Mouse (Mus musculus) inflammation-experienced regulatory T-cells, adult 6 months (primary cell): ENCODE measurements at regions not wholly inside any gene's neighbourhood (a gene's known extent, or its start where the extent isn't known, plus 50 kb on each side); places are given as distances from the start of the nearest gene placed in this dataset.

Experiments used
- ATAC-seq: one replicate; pipeline ENCODE4 v1.8.0; 2017

- ATAC-seq = no peak
These were observed 214.3 kb upstream of the Fam241a start for GRCm38 (mm10) chr3:128110406-128110805.

DNA sequence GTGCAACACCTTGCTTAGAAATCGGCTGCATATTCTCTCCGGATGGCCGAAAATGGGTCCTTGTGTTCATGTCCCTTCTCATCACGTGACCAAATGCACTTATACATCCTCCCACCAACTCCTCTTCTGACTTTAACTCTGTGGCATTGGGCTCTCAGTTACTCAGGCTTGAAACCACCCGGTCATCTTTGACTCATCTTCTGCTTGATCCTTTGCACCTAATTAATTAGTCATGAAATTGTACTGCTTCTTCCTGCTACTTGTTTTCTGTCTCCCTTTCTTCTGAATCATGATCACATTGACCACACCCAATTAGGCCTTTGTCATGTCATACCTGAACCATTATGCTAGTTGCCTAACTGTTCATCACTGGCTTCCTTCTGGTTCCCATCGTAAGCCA is 208.4 kb upstream of the Fam241a start:
- ATAC-seq = no peak

- ATAC-seq = no peak
These were observed 196.9 kb upstream of the Fam241a start for GRCm38 (mm10) chr3:128093046-128093445.

- no peak for ATAC-seq
These were observed 192.1 kb upstream of the Fam241a start for GRCm38 (mm10) chr3:128088207-128088606.

GRCm38 (mm10) chr3:128087163-128087562 is 191.0 kb upstream of the Fam241a start:
- no peak for ATAC-seq

DNA sequence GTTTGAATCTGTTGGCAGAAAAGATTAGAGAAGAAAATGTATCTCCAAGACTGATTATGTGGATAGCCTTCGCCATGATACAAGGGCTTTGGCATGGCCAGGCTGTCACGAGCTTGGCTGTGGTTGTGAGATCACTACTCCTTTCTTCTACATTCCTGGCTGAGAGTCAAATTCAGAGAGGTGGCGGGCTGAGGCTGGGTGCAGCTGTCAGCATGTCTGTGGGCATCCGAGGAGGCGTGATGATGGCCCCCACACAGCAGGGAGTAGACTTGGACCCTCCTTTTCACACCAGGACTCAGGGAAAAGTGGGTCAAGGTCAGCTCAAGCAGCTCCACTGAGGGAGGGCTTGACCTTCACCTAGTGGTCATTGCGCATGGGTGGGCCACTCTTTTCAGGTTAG is 186.3 kb upstream of the Fam241a start:
- ATAC-seq = no peak

GRCm38 (mm10) chr3:128081430-128081829 is 185.3 kb upstream of the Fam241a start:
- ATAC-seq = no peak

- ATAC-seq = no peak
These were observed 171.7 kb upstream of the Fam241a start for GRCm38 (mm10) chr3:128067861-128068260.

DNA sequence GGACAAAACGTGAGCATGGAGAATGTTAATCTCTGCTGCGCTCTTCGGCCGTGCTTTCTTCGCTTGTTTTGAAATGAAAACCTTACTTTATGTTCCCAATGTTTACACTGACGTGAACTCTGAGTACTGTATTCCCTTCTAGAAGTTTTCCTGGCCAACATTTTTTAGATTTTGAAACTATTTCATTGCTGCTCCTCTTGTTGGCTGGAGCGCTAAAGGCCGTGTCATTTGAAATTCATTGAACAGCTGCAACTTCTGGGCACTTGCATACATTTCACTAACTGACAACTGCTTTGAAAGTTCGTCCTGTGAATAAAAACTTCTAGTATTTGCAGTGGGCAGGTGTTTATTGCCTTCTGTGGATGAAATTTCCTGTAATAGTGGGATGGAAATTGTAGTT is 157.9 kb upstream of the Fam241a start:
- ATAC-seq = no peak

DNA sequence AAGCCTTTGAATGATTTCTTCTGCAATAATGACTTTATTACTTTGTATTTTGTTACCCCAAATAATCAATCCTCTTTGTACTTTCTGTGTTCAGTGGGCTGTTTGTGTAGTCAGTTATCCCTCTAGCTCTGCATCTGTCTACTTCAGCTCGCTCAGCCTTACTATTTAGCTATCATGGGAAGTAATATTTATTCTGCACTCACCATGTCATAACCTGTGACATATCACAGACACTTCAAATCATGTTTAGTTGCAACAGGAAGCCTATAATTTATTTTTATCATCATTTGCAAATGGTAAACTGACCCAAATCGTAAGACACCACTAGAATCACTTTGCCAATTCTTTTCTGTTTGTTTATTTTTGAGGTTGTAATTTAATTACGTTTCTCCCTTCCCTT is 147.6 kb upstream of the Fam241a start:
- ATAC-seq = no peak

GRCm38 (mm10) chr3:128040407-128041115 is 144.4 kb upstream of the Fam241a start:
- no peak for ATAC-seq

- no peak for ATAC-seq
These were observed 143.1 kb upstream of the Fam241a start for GRCm38 (mm10) chr3:128039185-128039584.

DNA sequence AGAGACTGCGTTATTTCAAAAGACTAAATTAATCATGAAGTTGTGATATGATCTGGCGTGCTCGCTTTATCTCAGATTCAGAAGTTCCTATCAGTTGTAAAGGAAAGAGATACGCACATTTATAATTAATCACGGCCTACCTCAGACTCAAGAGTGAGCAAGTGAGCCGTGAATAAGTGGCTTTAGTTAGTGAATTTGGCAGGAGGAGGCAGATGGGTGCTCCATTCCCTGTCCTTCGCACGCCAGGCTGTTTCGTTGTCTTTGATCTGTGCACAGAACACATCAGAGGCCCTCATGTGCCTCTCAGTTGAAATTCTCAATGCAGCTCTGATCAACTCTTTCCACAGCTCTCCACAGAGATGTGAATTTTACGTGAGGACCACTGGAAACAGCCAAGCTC is 140.4 kb upstream of the Fam241a start:
- no peak for ATAC-seq

DNA sequence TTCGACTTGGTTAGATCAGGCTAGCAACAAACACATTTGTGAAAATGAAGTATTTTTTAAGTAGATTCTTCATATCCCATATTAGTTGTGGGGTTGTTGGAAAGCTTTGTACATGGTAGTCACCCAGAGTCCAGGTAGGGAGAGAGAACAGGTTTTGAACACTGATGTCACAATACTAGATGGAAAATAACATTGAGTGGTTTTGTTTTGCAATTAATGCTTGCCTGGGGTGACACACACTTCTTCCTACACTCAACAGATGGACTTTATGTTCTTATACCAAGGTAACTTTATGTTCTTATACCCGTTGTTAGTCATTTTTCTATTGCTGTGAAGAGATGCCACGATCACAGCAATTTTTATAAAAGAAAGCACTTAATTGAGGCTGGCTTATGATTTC is 134.2 kb upstream of the Fam241a start:
- no peak for ATAC-seq

- ATAC-seq = no peak
These were observed 133.4 kb upstream of the Fam241a start for GRCm38 (mm10) chr3:128029565-128029915.

DNA sequence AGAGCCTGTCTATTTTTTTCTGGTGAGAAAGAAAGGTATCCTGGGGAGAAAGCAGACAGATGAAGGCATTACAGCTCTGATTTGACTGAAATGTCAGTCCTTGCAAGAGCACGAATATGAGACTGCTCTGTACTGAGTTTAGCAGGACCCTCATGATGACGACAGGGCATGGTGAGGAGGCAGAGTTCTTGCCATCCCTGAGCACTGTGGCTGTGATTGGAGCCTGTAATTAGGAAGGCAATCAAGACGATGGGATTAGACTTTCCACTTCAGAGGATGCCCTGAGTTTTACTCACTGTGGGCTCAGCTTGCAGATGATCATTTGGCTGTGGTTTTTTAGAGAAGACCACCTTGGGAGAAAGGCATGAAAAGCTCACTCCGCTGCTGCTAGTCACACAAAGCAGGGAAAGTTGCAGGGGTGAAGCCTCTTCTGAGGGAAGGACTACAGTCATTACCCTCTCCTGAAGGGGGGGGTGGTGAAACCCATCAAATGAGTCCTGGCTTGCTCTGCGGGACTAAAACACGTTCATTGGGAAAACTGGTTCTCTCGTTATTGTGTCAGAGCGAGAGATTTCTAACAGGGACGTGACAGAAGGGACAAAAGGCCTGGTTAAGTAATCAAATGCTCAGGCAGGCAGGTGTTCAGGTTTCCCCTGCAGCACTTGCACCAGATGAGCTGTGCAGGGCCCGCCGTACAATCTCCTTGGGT is 132.9 kb upstream of the Fam241a start:
- ATAC-seq = no peak

- ATAC-seq = no peak
These were observed 128.7 kb upstream of the Fam241a start for GRCm38 (mm10) chr3:128024856-128025255.

GRCm38 (mm10) chr3:128014909-128015308 is 118.8 kb upstream of the Fam241a start:
- ATAC-seq = no peak

DNA sequence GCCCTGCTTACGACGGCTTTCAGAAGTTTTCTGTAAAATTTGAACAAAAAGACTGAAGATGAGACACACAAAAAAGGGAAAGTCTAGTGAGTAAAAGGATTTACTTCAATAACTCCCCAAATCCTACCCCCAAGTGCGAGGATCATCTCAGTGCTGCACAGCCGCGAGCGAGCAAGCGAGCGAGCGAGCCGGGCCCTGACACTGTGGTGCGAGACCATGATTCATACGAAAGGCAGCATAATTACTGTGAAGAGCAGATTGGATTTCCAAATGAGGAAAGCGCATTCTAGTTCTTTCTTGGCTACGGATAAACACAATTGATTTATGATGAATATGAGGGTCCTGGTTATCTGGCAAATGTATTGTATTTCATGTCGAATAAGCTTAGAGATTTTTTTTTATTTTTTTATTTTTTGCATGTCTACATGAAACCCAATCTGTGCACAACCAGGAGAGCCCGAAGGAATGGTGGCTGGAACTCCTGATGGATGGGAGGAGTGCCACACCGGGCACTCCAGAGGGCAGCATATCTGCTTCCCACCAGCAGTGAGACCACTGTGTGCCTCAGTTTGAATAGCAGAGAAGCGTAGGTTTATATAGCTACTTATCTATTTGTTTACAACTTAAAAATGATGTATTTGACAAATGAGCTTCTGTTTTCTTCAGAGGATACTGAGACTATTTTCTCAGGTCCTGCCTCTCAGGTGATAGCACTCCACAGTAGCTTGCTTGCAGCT is 106.9 kb upstream of the Fam241a start:
- no peak for ATAC-seq

DNA sequence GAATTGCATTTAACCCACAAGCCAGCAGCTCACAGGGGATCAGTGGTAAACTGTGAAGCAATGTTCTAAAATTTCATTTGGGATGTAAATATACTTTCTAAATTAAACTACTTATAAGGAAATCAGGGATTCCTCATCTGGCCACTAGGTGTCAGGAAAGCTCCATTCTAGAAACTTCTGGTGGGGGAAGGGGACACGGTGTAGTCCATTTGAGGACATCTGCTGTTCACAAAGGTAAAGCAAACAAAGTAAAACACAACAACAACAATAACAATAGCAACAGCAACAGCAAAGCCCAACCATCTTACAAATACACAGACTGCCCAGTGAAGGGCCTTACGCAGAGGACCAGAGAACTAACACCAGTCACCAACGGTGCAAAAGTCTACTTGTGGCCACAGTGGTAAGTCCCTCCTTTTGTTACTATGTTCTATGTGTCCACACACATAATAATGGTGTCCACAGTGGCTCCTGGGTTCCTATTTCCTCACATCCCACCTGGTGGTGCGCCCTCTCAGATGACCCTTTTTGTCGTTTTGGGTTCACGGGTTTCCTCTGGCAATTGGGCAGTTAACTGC is 105.9 kb upstream of the Fam241a start:
- no peak for ATAC-seq

DNA sequence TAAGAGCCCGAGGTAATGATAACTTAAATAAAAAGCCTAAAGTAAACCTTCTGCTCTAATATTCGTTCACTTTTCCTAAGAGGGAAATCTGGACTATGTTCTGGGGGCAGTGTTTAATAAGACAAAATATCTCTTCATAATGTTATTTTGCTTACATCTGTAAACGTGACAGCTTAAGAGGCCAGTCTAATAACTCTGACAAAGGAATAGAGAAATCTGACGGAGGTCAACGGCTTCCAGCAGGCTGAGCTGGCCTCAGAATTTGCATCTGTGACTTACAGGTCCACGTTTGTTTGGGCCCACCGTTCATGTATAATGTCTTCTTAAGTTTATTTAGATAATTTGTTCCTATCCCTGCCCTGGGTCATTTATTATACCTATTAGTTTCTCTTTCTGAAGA is 99.6 kb upstream of the Fam241a start:
- no peak for ATAC-seq

GRCm38 (mm10) chr3:127987583-127987982 is 91.5 kb upstream of the Fam241a start:
- ATAC-seq = no peak

DNA sequence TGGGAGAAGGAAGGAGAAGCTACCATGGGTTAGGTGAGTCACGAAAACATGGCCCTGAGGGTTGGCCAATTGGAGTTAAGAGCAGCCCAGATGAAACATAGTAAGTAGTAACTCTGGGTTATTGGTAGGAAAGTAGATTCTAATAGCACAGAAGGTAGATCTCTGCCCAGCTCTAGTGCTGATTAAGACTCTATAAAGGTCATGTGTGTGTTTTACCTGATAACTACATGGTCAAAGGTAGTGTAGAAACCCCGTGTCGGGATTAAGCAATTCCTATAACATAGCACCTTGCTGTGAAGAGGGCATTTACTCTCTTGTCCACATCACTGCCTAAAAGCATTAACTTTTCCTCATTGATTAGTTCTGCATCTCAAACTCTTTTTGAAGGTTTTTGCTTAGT is 89.0 kb upstream of the Fam241a start:
- no peak for ATAC-seq

GRCm38 (mm10) chr3:127977240-127977639 is 81.1 kb upstream of the Fam241a start:
- ATAC-seq = no peak
